Mouse (Mus musculus) heart, embryonic 14.5 days (tissue): ENCODE measurements at regions not wholly inside any gene's neighbourhood (a gene's known extent, or its start where the extent isn't known, plus 50 kb on each side); places are given as distances from the start of the nearest gene placed in this dataset.
"Not testable (repeated sequence)": the region's sequence is repeated elsewhere in the genome, so short reads cannot be mapped to it uniquely, and the experiment has no call there.

Source experiments
- ATAC-seq: fragments of 200-750 bp; cut with Nextera tagmentation; 2 replicates; pipeline ENCODE4 v1.8.0; 2017; ENCODE audit warnings: low read depth, moderate TSS enrichment; ENCODE audit not compliant: insufficient number of reproducible peaks, insufficient read depth, low FRiP score
- H3K27ac ChIP-seq, 2 experiments: fragments of 200-500 bp in 1 of 2; fragments of 300-500 bp in 1 of 2; sonication (generic) in 1 of 2; replicated peaks in 1 of 2; 2 replicates each; pipeline ENCODE4 v1.5.1; 2012 to 2014; ENCODE audit warnings: low read depth in 2 of 2, low read length in 2 of 2, control low read depth in 1 of 2, mild to moderate bottlenecking in 1 of 2, mixed read lengths in 1 of 2; ENCODE audit not compliant: control insufficient read depth in 1 of 2, insufficient read depth in 1 of 2
- H3K27me3 ChIP-seq: fragments of 300-500 bp; sonication (generic); 2 replicates; pipeline ENCODE4 v1.6.1; 2014; ENCODE audit warnings: mild to moderate bottlenecking, low read length, control low read depth; ENCODE audit not compliant: control insufficient read depth, insufficient read depth
- H3K36me3 ChIP-seq: fragments of 300-500 bp; sonication (generic); 2 replicates; pipeline ENCODE4 v1.6.1; 2014; ENCODE audit warnings: mild to moderate bottlenecking, control low read depth, low read length, mixed read lengths; ENCODE audit not compliant: control insufficient read depth, insufficient read depth
- H3K4me1 ChIP-seq, 2 experiments: fragments of 200-500 bp in 1 of 2; fragments of 300-500 bp in 1 of 2; sonication (generic) in 1 of 2; 2 replicates each; pipeline ENCODE4 v1.6.1; 2012 to 2014; ENCODE audit warnings: low read length in 2 of 2, control low read depth in 1 of 2, mixed read lengths in 1 of 2; ENCODE audit not compliant: control insufficient read depth in 2 of 2, insufficient read depth in 2 of 2
- H3K4me2 ChIP-seq: fragments of 300-500 bp; sonication (generic); 2 replicates; pipeline ENCODE4 v1.6.1; 2014; ENCODE audit warnings: mild to moderate bottlenecking, low read length
- H3K4me3 ChIP-seq, 2 experiments: fragments of 200-500 bp in 1 of 2; fragments of 300-500 bp in 1 of 2; sonication (generic) in 1 of 2; 2 replicates each; pipeline ENCODE4 v1.5.1; 2012 to 2014; ENCODE audit warnings: low read length in 2 of 2, mild to moderate bottlenecking in 2 of 2, control low read depth in 1 of 2, low read depth in 1 of 2, moderate library complexity in 1 of 2; ENCODE audit not compliant: control insufficient read depth in 1 of 2, insufficient read depth in 1 of 2
- H3K9ac ChIP-seq: fragments of 300-500 bp; sonication (generic); 2 replicates; pipeline ENCODE4 v1.6.1; 2014; ENCODE audit warnings: mild to moderate bottlenecking, low read length
- H3K9me3 ChIP-seq: fragments of 300-500 bp; sonication (generic); 2 replicates; pipeline ENCODE4 v1.6.1; 2016; ENCODE audit warnings: low read length, control low read depth; ENCODE audit not compliant: control insufficient read depth
- WGBS: fragments of 180-500 bp; shearing (Covaris S2); extraction: QIAGEN DNeasy Blood & Tissue Kit; methylation state at CpG from one replicate; pipeline ENCODE4 v1.1.7; 2014; 5-methylcytosine and 5-hydroxymethylcytosine counted together

- Histone ChIP-seq H3K4me3 (no peak overlapping the region), H3K27ac (no peak overlapping the region), H3K4me2 (no peak overlapping the region), H3K9ac (no peak overlapping the region), H3K4me1 (no peaks in the 10 kb centered on the region), H3K27me3 (no peaks in the 10 kb centered on the region), H3K9me3 (no peaks in the 10 kb centered on the region), H3K36me3 (no peaks in the 10 kb centered on the region)
- no peak for ATAC-seq
- WGBS = 85% methylated on average over 4 of the region's 4 CpGs
Observed at GRCm38 (mm10) chr5:4348334-4348733, 156.2 kb downstream of the Mterf1b start.

- no peaks in the 10 kb centered on the region for H3K9me3 ChIP-seq
- no peak overlapping the region for H3K9ac ChIP-seq
- no peak overlapping the region for H3K4me3 ChIP-seq
- H3K4me1 ChIP-seq = no peaks in the 10 kb centered on the region
- ATAC-seq = no peak
- H3K4me2 ChIP-seq = no peak overlapping the region
- WGBS = 72% methylated on average over 2 of the region's 2 CpGs
- no peaks in the 10 kb centered on the region for H3K36me3 ChIP-seq
- no peaks in the 10 kb centered on the region for H3K27me3 ChIP-seq
- no peak overlapping the region for H3K27ac ChIP-seq
Observed at GRCm38 (mm10) chr5:4349943-4350342, 157.8 kb downstream of the Mterf1b start.

DNA sequence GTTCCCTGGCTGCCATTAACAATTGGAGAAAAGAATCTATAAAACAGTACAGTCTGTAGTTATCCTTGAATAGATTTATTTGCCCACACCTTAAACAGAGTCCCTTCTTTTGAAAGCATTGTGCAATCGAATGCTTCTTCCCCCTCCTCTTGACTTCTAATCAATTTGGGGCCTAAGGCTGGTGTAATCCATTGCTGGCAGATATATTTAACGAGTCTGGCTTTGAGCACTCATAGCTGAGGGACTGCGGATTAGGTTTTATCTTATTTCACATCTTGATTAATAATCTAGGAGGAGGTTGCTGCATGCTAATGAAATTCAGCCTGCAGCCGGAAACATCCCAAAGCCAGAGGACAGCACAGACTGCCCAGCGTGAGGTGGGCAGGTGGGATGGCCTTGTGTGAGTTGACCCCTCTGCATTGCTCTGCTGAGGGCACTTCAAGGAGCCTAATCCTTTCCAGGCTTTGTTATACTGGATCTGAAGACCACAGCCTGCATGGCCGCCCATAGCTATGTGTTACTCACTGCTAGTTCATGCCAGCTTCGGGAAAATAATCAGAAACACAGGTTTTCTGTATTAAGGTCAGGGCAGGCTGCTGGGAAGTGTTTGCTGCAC lies 163.6 kb downstream of the Mterf1b start:
- Histone ChIP-seq H3K27me3 (no peaks in the 10 kb centered on the region), H3K9me3 (no peaks in the 10 kb centered on the region), H3K4me3 (no peak overlapping the region), H3K4me1 (peaks cover 2 to 3% of the 10 kb centered on the region in 2 experiments; a peak in 1 of 4 replicates), H3K36me3 (no peaks in the 10 kb centered on the region), H3K27ac (no peak overlapping the region), H3K4me2 (no peak overlapping the region), H3K9ac (no peak overlapping the region)
- no peak for ATAC-seq
- 75% methylated on average over 7 of the region's 7 CpGs for WGBS

DNA sequence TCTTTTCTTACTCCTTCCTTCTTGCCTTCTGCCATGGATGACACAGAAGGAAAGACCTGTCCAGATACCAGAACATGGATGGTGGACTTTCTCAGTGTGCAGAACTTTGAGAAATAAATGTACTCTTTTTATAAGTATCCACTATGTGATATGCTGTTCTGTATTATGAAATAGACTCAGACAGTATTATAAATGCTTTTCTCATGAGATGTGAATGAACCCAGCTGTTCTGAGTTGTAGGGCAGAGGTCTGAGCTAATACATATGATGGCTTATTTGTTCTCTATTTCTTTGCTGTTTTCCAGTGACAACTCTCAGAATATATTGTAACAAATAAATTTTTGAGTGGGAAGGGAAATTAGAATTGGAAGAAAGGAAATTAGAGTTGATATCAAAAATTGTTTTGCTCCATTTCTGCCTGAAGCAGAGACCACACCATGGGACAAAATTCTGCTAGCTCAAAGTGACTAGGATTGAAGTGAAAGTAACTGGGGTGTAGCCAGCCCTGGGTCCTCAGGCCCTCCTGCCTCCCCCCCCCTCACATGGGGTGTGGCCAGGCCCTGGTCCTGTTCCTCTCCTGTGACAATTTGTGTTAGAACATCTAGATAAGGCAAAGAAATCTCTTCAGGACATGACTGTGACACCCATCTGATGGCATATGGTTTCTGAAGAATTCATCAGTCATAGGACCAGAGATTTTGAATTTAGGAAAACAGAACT lies 164.5 kb downstream of the Mterf1b start:
- H3K36me3 ChIP-seq, H3K9ac ChIP-seq, H3K4me2 ChIP-seq, H3K9me3 ChIP-seq, H3K27ac ChIP-seq, ATAC-seq, H3K4me1 ChIP-seq, H3K27me3 ChIP-seq, H3K4me3 ChIP-seq: not testable (repeated sequence)

GRCm38 (mm10) chr5:4361547-4361946 lies 169.4 kb downstream of the Mterf1b start:
- not testable (repeated sequence) for H3K9ac ChIP-seq, H3K36me3 ChIP-seq, H3K27me3 ChIP-seq, H3K27ac ChIP-seq, H3K4me2 ChIP-seq, ATAC-seq, H3K4me3 ChIP-seq, H3K4me1 ChIP-seq, H3K9me3 ChIP-seq
- WGBS = 78% methylated on average over 6 of the region's 6 CpGs

DNA sequence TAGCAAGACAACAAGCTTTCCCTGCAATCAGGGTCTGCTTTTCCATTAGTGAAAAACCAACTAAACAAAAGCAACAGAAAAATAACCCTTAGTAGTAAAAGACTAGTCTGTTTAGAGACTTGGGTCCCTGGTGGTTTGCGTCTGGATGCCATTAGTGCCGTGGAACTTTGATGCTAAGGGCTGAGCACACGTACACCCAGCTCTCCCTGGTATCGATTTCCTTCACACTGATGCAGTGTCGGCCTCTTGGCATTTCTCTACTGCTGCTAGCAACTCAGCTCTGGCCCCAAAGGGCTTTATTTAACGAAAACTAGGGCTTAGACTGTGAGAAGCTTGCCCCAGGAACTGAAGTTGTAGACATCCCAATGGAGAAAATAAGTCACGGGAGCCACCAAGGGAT lies 192.6 kb downstream of the Mterf1b start:
- not testable (repeated sequence) for H3K4me2 ChIP-seq, H3K4me1 ChIP-seq, H3K9me3 ChIP-seq, H3K9ac ChIP-seq, H3K36me3 ChIP-seq, H3K27ac ChIP-seq, ATAC-seq, H3K4me3 ChIP-seq, H3K27me3 ChIP-seq
- WGBS = 77% methylated on average over 7 of the region's 7 CpGs

DNA sequence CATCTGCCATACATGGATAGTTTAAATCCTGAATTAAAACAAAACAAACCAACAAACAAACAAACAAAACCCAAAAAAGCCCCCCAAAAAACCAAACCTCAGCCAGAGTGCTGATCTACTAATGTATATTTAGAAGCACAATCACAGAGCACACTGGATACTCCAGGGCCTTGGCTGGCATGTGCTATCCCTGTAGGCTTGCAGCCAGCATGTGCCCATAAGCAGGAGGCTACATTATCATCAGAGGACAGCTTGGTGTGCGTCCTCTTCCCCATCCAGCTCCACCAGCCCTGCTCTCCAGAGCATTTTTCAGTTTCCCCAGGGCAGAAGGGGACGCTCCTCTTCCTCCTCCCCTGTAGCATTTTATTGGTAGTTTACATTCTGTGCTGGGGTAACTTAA lies 198.9 kb downstream of the Mterf1b start:
- no peaks in the 10 kb centered on the region for H3K27me3 ChIP-seq
- no peaks in the 10 kb centered on the region for H3K36me3 ChIP-seq
- ATAC-seq = no peak
- H3K4me3 ChIP-seq = no peak overlapping the region
- peaks cover 0 to 4% of the 10 kb centered on the region in 2 experiments; a peak in 1 of 4 replicates for H3K4me1 ChIP-seq
- no peak overlapping the region for H3K9ac ChIP-seq
- 56% methylated on average over 2 of the region's 2 CpGs for WGBS
- H3K9me3 ChIP-seq = no peaks in the 10 kb centered on the region
- H3K4me2 ChIP-seq = no peak overlapping the region
- no peak overlapping the region for H3K27ac ChIP-seq
